Mouse (Mus musculus): ENCODE measurements around the gene Mroh2a. TPM values are rescaled to one million over a fixed set of nuclear protein-coding genes. Genes with fewer than 3 reads are reported as not detected.

Mroh2a gene
- polyA plus RNA-seq, 1 experiment = 0.29 TPM

Other genes starting within 250 kb of the Mroh2a start
- 19.4 and 23.5 TPM in 2 replicates for gene Usp40, start 218.4 kb upstream of the Mroh2a start, polyA plus RNA-seq (2012; rRNA removed)
- gene Ugt1a10, start 171.6 kb upstream of the Mroh2a start, polyA plus RNA-seq (2012; rRNA removed) = 0.16 TPM in 1 of 2 replicates, not detected in the other
- gene Ugt1a9, start 156.2 kb upstream of the Mroh2a start, polyA plus RNA-seq (2012; rRNA removed) = not detected in 2 replicates
- not detected in 2 replicates for gene Ugt1a8, start 139.2 kb upstream of the Mroh2a start, polyA plus RNA-seq (2012; rRNA removed)
- 96.6 and 98.2 TPM in 2 replicates for gene Ugt1a7c, start 131.9 kb upstream of the Mroh2a start, polyA plus RNA-seq (2012; rRNA removed)
- gene Ugt1a6b, start 123.7 kb upstream of the Mroh2a start, polyA plus RNA-seq (2012; rRNA removed) = 30.4 and 31.7 TPM in 2 replicates
- gene Ugt1a6a, start 92.2 kb upstream of the Mroh2a start, polyA plus RNA-seq (2012; rRNA removed) = 361 and 412 TPM in 2 replicates
- 2.3 and 5.1 TPM in 2 replicates for gene Ugt1a5, start 61.0 kb upstream of the Mroh2a start, polyA plus RNA-seq (2012; rRNA removed)
- gene Ugt1a2, start 26.4 kb upstream of the Mroh2a start, polyA plus RNA-seq (2012; rRNA removed) = 0.77 and 1.6 TPM in 2 replicates
- gene Dnajb3, start 21.2 kb upstream of the Mroh2a start, polyA plus RNA-seq (2012; rRNA removed) = 1.3 and 1.7 TPM in 2 replicates
- gene Ugt1a1, start 15.0 kb upstream of the Mroh2a start, polyA plus RNA-seq (2012; rRNA removed) = 9.0 and 11.0 TPM in 2 replicates
- 62.9 and 67.6 TPM in 2 replicates for gene Hjurp, start 50.6 kb downstream of the Mroh2a start, polyA plus RNA-seq (2012; rRNA removed)
- gene Trpm8, start 50.7 kb downstream of the Mroh2a start, polyA plus RNA-seq (2012; rRNA removed) = not detected in 2 replicates
- 0.13 TPM in 1 of 2 replicates, not detected in the other for gene Spp2, start 180.0 kb downstream of the Mroh2a start, polyA plus RNA-seq (2012; rRNA removed)

Data from urinary bladder, adult 2 months (tissue).